Mouse (Mus musculus) MEL (cell line): ENCODE measurements around the gene Ppp1r15b.

Source experiments
- CTCF ChIP-seq, 3 experiments: IDR thresholded peaks in 2 of 3; conservative IDR thresholded peaks in 1 of 3; 2 replicates each; pipeline ENCODE4 v1.5.1; 2011 to 2012; ENCODE audit warnings: low read length in 3 of 3, low read depth in 2 of 3, mild to moderate bottlenecking in 2 of 3, improper control_type of control experiment in 1 of 3, inconsistent platforms in 1 of 3, mixed read lengths in 1 of 3, moderate library complexity in 1 of 3; ENCODE audit not compliant: control insufficient read depth in 1 of 3, insufficient read depth in 1 of 3, poor library complexity in 1 of 3, severe bottlenecking in 1 of 3
- EP300 ChIP-seq, 2 experiments: IDR thresholded peaks; 2 replicates each; pipeline ENCODE4 v1.6.1; 2011; ENCODE audit warnings: improper control_type of control experiment in 2 of 2, low read length in 2 of 2, low read depth in 1 of 2, mild to moderate bottlenecking in 1 of 2
- GATA1 ChIP-seq: IDR thresholded peaks from 2 replicates; pipeline ENCODE4 v1.6.1; 2011; ENCODE audit warnings: low read depth, low read length, improper control_type of control experiment
- HCFC1 ChIP-seq: IDR thresholded peaks from 2 replicates; pipeline ENCODE4 v1.6.1; 2012; ENCODE audit warnings: low read depth, mild to moderate bottlenecking, inconsistent platforms, low read length, improper control_type of control experiment, moderate library complexity
- POLR2A ChIP-seq, 2 experiments: IDR thresholded peaks; 2 replicates each; pipeline ENCODE4 v1.6.1; 2011 to 2012; ENCODE audit warnings: low read length in 2 of 2, mild to moderate bottlenecking in 2 of 2, control low read depth in 1 of 2, improper control_type of control experiment in 1 of 2, low read depth in 1 of 2, moderate library complexity in 1 of 2; ENCODE audit not compliant: control insufficient read depth in 1 of 2, insufficient read depth in 1 of 2, poor library complexity in 1 of 2
- SIN3A ChIP-seq: IDR thresholded peaks from 2 replicates; pipeline ENCODE4 v1.6.1; 2012; ENCODE audit warnings: low read length, improper control_type of control experiment, inconsistent platforms
- SMC3 ChIP-seq: IDR thresholded peaks from 2 replicates; pipeline ENCODE4 v1.6.1; 2011; ENCODE audit warnings: low read depth, low read length, improper control_type of control experiment
- TCF12 ChIP-seq: IDR thresholded peaks from 2 replicates; pipeline ENCODE4 v1.6.1; 2014; ENCODE audit warnings: low read depth, mild to moderate bottlenecking, inconsistent platforms, low read length, improper control_type of control experiment, moderate library complexity
- ZMIZ1 ChIP-seq: IDR thresholded peaks from 2 replicates; pipeline ENCODE4 v1.6.1; 2012; ENCODE audit warnings: low read depth, mild to moderate bottlenecking, inconsistent platforms, low read length, improper control_type of control experiment, moderate library complexity
- ZNF384 ChIP-seq: IDR thresholded peaks from 2 replicates; pipeline ENCODE4 v1.6.1; 2012; ENCODE audit warnings: low read depth, mild to moderate bottlenecking, inconsistent platforms, low read length, improper control_type of control experiment

DNA sequence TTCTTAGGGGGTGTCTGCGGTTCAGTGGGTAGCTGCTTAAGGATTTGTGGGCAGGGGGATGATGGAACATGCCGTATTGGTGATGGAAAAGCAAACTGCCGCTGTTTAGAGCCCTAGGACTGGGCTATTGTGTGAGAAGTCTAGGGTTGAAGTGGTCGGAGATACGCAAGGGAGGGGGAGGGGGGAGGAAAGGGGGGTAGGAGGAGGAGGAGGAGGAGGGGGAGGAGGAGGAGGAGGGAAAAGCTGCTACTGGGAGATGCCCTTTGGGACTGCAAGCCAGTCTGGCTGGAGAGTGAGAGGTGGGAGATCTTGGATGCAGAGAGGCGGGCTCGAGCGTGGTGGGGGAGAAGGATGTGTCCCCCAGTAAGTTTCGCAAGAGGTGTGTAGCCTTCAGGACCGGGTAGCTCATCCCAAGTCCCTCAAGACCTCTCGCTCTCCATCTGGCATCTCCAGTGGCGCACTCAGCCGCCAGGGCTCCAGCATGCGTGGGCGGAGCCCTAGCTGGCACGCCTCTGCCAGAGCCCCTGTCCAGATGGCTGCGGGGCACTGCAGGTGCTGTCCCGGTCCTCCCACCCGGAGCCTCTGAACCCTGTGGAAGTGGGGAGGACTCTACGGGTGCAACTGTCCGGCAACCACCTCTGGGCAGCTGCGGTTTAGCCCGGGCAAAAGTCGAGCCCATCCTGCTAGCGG lies 51.2 kb downstream of the Ppp1r15b start:
- TF ChIP-seq SIN3A (no peak), HCFC1 (no peak), SMC3 (no peak), EP300 (IDR thresholded peaks at IDR 0.05; ENCODE audit: low read depth in 1 of 2, low read length in 2 of 2) (no peak), ZMIZ1 (no peak), CTCF (IDR thresholded peaks at IDR 0.05 in 2 of 3, conservative IDR thresholded peaks at IDR 0.05 in 1 of 3; ENCODE audit: control insufficient read depth in 1 of 3, insufficient read depth in 1 of 3, low read depth in 2 of 3, low read length in 3 of 3, poor library complexity in 1 of 3, severe bottlenecking in 1 of 3) (no peak), POLR2A (IDR thresholded peaks at IDR 0.05; ENCODE audit: control insufficient read depth in 1 of 2, insufficient read depth in 1 of 2, low read depth in 1 of 2, low read length in 2 of 2, poor library complexity in 1 of 2) (no peak), TCF12 (no peak), GATA1 (no peak), ZNF384 (no peak)
